Mouse (Mus musculus) left cerebral cortex, postnatal 10 days (tissue): ENCODE data around the gene Chchd6. TPM values are rescaled to one million over a fixed set of nuclear protein-coding genes. Genes with fewer than 3 reads are reported as not detected.

Source experiments
- DNase-seq, 2 experiments: peaks; one replicate each; pipeline ENCODE4 v3.0.0; 2021 to 2022; ENCODE audit warnings: low spot score in 2 of 2, mixed read lengths in 1 of 2; ENCODE audit errors: extremely low spot score in 1 of 2
- intact Hi-C: fragments of 180-260 bp; cut with DNase I; formaldehyde crosslinking; loops from one replicate; pipeline ENCODE4 v1.15.1; 2025
- total RNA-seq, 2 experiments: library from RNA; stranded (reverse); gene quantifications; 2 replicates each; pipeline ENCODE4 v1.2.3; 2021

The Chchd6 gene
- total RNA-seq, 2 experiments from 2014 or later = 82.4 to 85.6 TPM

DNA sequence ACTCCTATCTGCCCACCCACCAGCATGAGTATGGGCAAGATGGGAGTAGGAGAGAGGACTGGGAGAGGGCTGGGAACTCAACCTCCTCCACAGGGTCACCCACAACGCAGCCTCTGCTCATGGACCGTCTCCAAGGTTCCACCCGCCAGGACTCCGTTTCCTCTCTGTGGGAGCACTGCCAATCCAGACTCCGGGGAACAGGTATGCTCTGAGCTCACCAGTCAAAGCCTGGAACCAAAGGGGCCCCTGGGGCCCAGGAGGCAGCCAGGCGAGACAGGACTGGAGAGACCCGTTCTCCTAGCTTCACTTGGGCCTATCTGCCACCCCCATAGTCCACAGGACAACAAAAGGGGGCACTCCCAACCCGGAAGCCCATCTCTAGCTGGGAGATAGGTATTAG lies 242.4 kb downstream of the Chchd6 start:
- intact Hi-C loops = no loop called here
- peak in 1 of 2 experiments; percentile 34 for DNase-seq

DNA sequence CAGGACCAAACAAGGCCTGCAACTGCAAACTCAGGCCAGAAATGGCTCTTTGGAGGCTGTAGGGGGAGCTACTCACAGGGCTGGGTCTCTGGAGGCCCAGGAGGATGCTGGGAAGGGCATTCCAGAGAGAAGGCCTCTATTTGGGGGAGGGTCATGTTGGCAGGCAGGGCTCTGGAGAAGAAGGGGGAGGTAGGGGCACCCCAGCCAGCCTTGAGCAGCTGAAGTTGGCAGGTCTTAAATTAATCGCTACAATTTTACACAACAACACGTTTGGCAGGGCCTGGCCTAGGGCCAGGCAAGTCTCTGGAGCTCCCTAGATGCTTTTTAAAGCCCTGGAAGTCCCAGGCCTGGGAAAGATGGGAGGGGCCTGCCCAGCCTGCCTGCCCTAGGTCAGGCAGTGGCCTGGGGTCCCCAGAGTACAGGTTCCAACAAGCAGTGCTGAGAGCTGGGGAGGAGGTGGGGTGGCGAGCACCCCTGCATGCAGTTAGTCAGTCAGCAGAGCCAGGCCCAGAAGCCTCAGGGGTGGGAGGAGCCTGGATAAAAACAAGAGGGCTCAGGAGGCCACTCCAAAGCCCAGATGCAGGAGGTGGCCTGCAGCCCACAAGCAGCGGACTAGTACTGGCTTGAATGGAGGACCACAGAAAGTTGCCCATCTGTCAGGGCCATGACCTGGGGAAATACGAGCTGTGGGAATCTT lies 243.9 kb downstream of the Chchd6 start:
- intact Hi-C loops = no loop called here
- peak in 1 of 2 experiments; percentile 68 for DNase-seq

GRCm38 (mm10) chr6:89350520-89350919 lies 244.9 kb downstream of the Chchd6 start:
- peak in 1 of 2 experiments; percentile 19 for DNase-seq
- intact Hi-C loops = no loop called here

DNA sequence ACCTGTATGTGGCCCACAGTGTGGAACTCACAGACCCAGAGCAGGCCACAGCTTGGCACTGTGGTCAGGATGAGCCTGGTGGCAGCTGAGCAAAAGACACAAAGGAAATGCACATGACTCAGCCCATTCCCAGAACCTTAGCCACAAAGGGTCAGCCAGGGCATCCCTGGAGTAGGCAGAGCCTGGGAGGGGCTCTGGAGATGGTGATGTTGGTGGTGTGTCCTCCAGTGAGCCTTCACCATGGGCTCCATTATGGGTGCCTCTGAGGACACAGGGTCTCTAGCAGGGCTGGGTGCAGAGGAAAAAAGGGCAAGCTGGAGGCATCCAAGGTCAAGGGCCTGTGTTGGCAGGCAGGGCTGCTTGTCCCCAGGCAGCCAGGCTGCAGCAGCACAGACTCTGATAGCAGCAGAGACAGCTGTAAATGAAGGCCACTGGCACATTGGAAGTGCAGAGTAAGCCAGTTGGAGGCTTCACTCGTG lies 245.4 kb downstream of the Chchd6 start:
- intact Hi-C loops = no loop called here
- no peak for DNase-seq

GRCm38 (mm10) chr6:89348363-89348762 lies 247.1 kb downstream of the Chchd6 start:
- intact Hi-C loops = no loop called here
- DNase-seq = no peak

DNA sequence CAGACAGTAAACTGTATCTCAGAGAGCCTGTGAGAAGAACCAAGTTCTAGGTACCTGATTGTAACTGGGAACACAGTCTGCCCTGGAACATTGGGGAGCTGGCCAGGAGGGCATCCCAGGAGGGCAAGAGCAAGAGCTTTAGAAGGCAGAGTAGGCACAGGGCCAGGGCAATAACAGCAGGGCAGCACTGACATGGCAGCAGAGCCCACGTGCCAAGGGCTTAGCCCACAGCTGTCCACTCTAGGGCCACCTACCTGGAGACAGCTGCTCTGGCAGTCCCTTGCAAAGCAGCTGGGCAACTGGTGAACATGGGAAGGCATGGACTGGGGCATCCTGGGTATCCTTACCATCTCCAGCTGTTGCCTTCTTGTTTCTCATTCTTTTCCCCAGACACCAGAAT lies 247.7 kb downstream of the Chchd6 start:
- intact Hi-C loops = no loop called here
- no peak for DNase-seq

GRCm38 (mm10) chr6:89345855-89346254 lies 249.6 kb downstream of the Chchd6 start:
- DNase-seq = no peak
- intact Hi-C loops = no loop called here

GRCm38 (mm10) chr6:89345486-89345785 lies 250.0 kb downstream of the Chchd6 start:
- intact Hi-C loops = no loop called here
- DNase-seq = no peak

- intact Hi-C loops = no loop called here
- DNase-seq = peak in 1 of 2 experiments; percentile 94
Measured at GRCm38 (mm10) chr6:89344613-89345485, 250.6 kb downstream of the Chchd6 start.

DNA sequence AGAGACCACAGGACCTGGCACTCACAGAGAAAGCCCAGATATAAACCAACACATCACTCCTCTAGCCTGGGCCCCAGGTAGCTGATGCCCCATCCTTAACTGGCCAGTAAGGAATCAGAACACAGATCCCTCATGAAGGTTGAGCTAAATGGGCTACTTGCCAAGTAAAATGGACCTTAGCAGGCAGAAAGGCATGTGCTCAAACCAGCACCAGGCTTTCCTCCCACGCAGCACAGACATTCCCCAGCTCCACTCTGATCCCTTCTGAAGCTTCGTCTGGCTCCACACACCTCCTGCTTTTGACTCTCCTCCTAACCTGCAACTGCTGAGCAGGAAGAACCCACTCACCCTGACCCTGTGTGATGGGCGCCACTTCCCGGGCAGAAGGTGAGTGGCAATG lies 253.5 kb downstream of the Chchd6 start:
- intact Hi-C loops = no loop called here
- no peak for DNase-seq

- peak; percentile 62 to 67 for DNase-seq
- intact Hi-C loops = no loop called here
Measured at GRCm38 (mm10) chr6:89339447-89339846, 256.0 kb downstream of the Chchd6 start.

DNA sequence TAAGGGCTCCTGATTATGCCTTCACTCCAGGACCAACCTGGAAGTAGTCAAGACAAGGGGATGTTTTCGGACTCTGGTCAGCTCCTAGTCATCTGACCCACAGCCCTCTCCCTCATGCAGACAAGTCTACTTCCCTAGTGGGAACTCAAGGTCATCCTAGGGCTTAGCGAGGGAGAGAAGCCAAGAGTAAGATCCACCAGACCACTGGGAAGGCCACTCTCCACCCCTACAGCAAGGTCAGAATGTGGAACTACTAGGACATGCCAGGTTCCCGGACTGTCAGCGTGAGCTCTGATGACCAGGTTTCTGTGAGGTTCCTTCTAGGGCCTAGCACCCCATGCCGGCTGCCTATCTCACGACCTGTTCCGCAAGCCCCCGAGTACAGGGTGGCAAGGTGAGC lies 256.7 kb downstream of the Chchd6 start:
- DNase-seq = no peak
- intact Hi-C loops = no loop called here

GRCm38 (mm10) chr6:89337574-89337973 lies 257.9 kb downstream of the Chchd6 start:
- peak in 1 of 2 experiments; percentile 72 for DNase-seq
- intact Hi-C loops = no loop called here

GRCm38 (mm10) chr6:89333964-89334702 lies 261.3 kb downstream of the Chchd6 start:
- no peak for DNase-seq
- intact Hi-C loops = no loop called here

Other genes starting within 250 kb of the Chchd6 start
- gene Plxna1, start 233.0 kb downstream of the Chchd6 start, total RNA-seq = 100 to 1,000 TPM; 145 to 150 TPM
- 10 to 100 TPM in 1 of 2 experiments, 1 to 10 TPM in 1; 10.0 to 10.6 TPM for gene Txnrd3, start 48.3 kb upstream of the Chchd6 start, total RNA-seq
- gene Vmn1r40, start 111.9 kb upstream of the Chchd6 start, total RNA-seq = not detected
- gene Vmn1r41, start 145.1 kb upstream of the Chchd6 start, total RNA-seq = not detected